Comparison of ENCODE assay signal across 23 mouse cellular contexts in genomic region chr13:51505711-51506110, GRCm38 (mm10).
"Had no signal": no experiment of that assay in that cellular context is flagged by ENCODE, and none has a peak within 500 bp of the region (broad histone marks: within the 10 kb centered on the region; RNA-seq: fewer than 3 reads in every experiment).

No protein-coding gene starts in this region.

- H3K9me3 ChIP-seq: kidney, embryonic 15.5 days; limb, embryonic 13.5 days; liver, embryonic 12.5 days; liver, embryonic 15.5 days; lung, embryonic 15.5 days; megakaryocyte, embryonic 14.5 days; midbrain, embryonic 10.5 days; midbrain, embryonic 13.5 days; neural tube, embryonic 13.5 days had no signal

- H3K36me3 ChIP-seq: kidney, embryonic 15.5 days; limb, embryonic 13.5 days; liver, embryonic 12.5 days; liver, embryonic 15.5 days; lung, embryonic 15.5 days; midbrain, embryonic 10.5 days; midbrain, embryonic 13.5 days; neural tube, embryonic 13.5 days had no signal

- DNase-seq: kidney, postnatal 10 days; kidney, postnatal 36 days; left cerebral cortex, postnatal 4 days; liver; lung, adult 18-20 months; lung, postnatal 10 days; lung, postnatal 36 days; retina, postnatal 1 day; right cerebral cortex, postnatal 25 days; spleen, adult 18-20 months; thymus, adult 18-20 months; thymus, postnatal 36 days had no signal

- H3K4me1 ChIP-seq: kidney, embryonic 15.5 days; limb, embryonic 13.5 days; liver, embryonic 12.5 days; liver, embryonic 15.5 days; lung, embryonic 15.5 days; megakaryocyte, embryonic 14.5 days; midbrain, embryonic 10.5 days; midbrain, embryonic 13.5 days; neural tube, embryonic 13.5 days had no signal

- H3K27ac ChIP-seq: kidney, embryonic 15.5 days; limb, embryonic 13.5 days; liver, embryonic 12.5 days; liver, embryonic 15.5 days; lung, embryonic 15.5 days; midbrain, embryonic 10.5 days; midbrain, embryonic 13.5 days; neural tube, embryonic 13.5 days had no signal

- H3K4me3 ChIP-seq: kidney, embryonic 15.5 days; limb, embryonic 13.5 days; liver, embryonic 12.5 days; liver, embryonic 15.5 days; lung, embryonic 15.5 days; megakaryocyte, embryonic 14.5 days; midbrain, embryonic 10.5 days; midbrain, embryonic 13.5 days; myocyte; neural tube, embryonic 13.5 days had no signal

- ATAC-seq: liver, embryonic 12.5 days; midbrain, embryonic 13.5 days; midbrain, embryonic 16.5 days had no signal

- H3K27me3 ChIP-seq: kidney, embryonic 15.5 days; limb, embryonic 13.5 days; liver, embryonic 12.5 days; liver, embryonic 15.5 days; lung, embryonic 15.5 days; megakaryocyte, embryonic 14.5 days; midbrain, embryonic 13.5 days; neural tube, embryonic 13.5 days had no signal
